Mouse (Mus musculus): ENCODE results near the gene Pgpep1.
A peak's percentile ranks its signal among the peaks of the same experiment; 100 is the strongest.

The Pgpep1 gene

DNA sequence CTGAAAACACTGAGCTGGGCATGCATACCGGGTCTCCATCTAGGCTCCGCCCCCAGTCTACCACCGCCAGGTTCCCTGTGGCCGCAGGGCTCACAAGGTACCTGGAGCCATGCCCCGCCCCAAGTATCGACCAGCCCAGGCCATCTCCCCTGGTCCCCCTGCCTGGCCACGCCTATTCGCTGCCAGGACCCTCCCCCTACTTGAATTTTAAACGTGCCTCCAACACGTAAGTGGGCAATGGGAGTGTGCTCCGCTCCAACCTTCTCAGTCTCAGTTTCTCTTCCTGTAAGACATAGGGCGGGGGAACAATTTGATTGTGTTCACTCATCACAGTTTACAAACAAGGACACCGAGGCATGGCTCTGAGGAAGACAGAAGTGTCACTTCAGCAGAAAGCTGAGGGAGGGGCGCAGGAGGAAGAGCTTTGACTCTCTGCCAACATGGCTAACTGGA, at the start of gene Pgpep1:
Pgpep1 (minus strand) TSS at position 116 of the 453 bp plus-strand sequence.
- DNase-seq (ENCODE audit: low spot score in 2 of 2), result no peak

GRCm38 (mm10) chr8:70709794-70710193, 49.6 kb upstream of the Pgpep1 start:
- no peak for DNase-seq (ENCODE audit: low spot score in 2 of 2)

- DNase-seq (ENCODE audit: low spot score in 2 of 2), result no peak
Measured at GRCm38 (mm10) chr8:70708281-70708680, 48.1 kb upstream of the Pgpep1 start.

- DNase-seq (ENCODE audit: low spot score in 2 of 2), result no peak
Measured at GRCm38 (mm10) chr8:70703287-70703686, 43.1 kb upstream of the Pgpep1 start, which contains the start of gene Iqcn. Gene Iqcn, plus strand, starts transcription at chr8:70703457.

DNA sequence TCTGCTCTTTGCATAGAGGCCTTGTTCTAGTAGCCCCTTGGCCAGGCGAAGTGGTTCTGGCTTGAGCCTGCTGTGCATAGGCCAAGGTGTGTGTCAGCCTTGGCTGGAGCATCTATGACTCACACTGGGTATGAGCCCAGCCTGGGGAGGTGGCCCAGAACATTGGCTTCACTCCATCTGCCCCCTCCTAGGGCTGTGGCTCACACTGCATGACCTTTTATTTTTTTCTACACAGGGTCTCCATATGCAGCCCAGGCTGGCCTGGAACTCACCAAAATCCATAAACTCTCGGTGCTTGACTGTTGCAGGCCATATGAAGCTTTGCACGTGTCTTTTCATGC, 42.6 kb upstream of the Pgpep1 start:
- no peak for DNase-seq (ENCODE audit: low spot score in 2 of 2)

DNA sequence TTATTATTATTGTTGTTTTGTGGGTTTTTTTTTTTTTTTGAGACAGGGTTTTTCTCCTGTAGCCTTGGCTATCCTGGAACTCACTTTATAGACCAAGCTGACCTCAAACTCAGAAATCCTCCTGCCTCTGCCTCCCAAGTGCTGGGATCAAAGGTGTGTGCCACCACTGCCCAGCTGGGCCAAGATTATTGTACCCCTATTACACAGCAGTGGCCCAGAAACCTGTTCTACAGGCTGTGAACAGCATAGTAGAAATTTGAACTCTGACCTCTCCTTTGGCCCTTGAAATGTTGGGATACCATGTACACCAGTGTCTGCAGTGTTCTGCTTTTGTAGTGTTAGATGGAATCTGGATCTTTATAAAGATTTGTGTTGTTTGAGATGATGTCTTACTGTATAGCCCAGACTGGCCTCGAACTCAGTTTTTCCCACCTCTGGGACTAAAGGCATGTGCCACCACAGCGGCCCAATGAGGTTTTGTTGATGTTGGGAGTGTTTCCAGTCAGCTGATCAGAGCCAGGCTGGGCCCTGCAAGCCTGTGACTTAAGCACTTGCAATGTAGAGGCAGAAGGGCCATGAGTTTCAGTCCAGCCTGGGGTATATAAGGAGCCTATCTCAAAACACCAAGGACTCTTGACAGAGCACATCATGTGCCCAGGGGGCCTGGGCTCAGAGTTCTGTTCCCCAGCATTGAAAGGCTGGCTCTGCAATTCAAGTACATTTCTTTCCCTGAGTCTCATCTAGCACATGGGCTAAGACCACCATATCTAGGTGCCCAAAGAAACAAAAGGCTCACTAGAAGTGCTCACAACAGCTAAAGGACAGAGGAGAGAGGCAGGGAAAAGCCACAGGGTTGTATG, 42.0 kb upstream of the Pgpep1 start:
- DNase-seq (ENCODE audit: low spot score in 2 of 2), result no peak

- DNase-seq (ENCODE audit: low spot score in 2 of 2), result no peak
Measured at GRCm38 (mm10) chr8:70701048-70701981, 41.1 kb upstream of the Pgpep1 start.

DNA sequence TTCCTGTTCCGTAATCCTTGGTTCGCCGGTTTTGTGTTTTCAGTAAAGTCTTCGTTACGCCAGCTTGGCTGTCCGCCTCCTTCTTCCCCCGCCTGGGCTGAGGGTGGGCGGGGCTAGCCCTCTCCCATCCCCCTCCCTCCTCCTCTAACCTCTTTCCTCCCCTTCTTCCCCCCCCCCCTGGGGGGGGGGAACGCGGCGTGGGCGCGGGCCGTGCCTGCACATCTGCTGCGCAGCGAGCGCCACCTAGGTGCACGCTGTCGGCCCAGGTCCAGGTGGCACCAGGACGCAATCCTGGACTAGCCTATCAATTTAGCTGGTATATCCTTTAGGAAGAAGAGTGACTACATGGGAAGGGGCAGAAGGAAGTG, 40.4 kb upstream of the Pgpep1 start:
- peak; percentile 88 to 93 for DNase-seq (ENCODE audit: low spot score in 2 of 2)

- DNase-seq (ENCODE audit: low spot score in 2 of 2), result peak; percentile 81 to 92
Measured at GRCm38 (mm10) chr8:70699834-70700554, 39.8 kb upstream of the Pgpep1 start.

DNA sequence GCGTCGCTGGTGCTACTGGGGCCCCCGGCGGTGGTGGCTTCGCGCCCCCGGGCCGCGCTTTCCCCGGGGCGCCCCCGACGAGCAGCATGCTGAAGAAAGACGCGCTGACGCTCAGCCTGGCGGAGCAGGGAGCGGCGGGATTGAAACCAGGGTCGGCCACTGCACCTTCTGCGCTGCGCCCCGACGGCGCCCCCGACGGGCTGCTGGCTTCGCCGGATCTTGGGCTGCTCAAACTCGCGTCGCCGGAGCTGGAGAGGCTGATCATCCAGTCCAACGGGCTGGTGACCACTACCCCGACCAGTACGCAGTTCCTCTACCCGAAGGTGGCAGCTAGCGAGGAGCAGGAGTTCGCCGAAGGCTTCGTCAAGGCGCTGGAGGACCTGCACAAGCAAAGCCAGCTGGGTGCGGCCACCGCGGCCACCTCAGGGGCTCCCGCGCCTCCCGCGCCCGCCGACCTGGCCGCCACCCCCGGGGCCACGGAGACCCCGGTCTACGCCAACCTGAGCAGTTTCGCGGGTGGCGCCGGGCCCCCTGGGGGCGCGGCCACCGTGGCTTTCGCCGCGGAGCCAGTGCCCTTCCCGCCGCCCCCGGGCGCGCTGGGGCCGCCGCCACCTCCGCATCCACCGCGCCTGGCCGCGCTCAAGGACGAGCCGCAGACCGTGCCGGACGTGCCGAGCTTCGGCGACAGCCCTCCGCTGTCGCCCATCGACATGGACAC, 39.1 kb upstream of the Pgpep1 start:
- DNase-seq (ENCODE audit: low spot score in 2 of 2), result peak; percentile 67 to 88

DNA sequence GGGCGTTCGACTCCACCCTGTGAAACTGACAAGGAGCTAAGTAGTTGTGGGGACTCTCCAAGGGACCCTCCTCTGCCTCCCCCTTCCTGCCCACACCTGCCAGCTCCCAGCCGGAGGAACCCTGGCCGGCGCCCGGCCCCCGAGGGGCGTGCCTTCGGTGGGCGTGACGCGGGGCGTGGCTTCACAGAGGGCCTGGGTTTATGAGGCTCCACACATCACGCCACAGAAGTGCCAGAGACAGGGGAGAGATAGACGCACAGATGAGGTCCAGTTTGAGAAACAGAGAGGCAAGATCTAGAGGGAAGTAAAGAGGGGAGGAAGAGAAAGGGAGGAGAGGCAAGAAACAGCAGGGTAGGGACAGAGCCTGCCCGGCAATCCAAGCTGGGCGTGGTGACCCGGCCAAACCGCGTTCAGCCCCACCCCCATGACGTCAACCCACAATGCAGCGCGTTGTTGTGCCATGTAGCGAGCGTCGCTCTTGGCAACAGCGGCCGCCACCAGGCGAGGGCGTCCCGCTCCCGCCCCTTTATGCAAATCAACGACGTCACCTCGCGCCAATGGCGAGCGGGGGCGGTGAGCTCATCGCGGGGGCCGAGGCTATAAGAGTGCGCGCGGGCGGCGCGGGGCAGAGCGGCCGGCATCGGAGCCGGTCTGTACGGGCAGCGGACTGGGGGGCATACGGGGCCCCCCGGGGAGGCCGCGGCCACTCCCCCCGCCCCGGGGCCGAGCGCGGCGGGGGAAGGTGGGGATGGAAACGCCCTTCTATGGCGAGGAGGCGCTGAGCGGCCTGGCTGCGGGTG, 38.3 kb upstream of the Pgpep1 start, which contains the start of gene Jund:
Jund (plus strand) TSS at position 640 of the 800 bp plus-strand sequence.
- DNase-seq (ENCODE audit: low spot score in 2 of 2), result peak; percentile 100

DNA sequence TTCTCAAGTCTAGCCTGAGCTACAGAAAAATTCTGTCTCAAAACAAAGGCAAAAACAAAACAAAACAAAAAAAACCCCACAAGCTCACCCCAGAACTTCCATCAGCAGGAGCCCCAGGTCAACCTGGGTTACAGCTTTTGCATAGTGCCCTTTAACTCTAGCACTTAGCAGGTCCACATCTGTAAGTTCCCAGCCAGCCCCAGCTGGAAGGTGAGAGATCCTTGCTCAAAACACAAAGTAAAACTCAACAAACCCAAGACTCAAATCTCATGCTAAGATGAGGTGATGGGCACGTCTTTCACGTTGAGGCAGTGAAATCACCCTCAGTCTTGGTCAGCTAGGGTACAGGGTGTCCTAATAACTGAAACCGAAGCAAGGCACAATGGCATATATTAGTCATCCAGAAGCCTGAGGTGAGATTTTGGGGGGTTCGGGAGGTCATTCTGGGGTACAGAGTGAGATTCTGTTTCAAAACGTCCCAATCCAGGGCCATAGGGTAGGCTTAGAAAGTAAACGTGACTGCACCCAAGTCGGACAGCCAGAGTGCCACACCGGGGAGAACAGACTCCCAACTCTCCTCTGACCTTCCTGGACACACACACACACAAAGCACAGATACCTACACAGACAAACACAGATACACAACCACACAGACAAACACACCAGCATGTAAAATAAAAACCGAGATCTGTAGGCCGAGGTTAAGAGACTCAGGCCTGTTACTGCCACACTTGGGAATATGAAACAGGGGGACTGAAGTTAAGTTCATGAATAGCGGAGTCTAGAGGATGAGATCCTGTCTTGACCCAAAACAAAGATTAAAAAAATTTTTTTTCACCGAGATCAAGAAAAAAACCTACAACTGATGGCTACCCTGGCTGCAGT, 37.4 kb upstream of the Pgpep1 start:
- DNase-seq (ENCODE audit: low spot score in 2 of 2), result no peak

DNA sequence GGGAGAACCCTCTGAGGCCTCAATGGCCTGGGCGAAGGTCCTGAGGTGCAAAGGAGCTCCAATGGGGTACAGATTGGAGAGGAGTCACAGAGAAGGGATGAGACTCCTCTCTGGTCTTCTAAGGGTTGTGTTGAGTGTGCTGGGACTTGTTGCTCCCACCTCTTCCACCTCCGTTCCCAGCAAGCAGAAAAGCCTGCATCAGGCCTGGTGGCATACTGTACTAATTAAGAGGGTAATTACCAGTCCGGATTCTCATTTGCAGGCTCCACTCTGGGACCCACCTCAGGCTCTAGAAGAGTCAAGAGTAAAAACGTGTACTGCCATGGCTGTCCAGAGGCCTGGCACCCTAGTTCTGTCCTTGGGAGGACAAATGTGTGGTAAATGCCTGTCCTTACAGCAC, 36.8 kb upstream of the Pgpep1 start:
- DNase-seq (ENCODE audit: low spot score in 2 of 2), result no peak

GRCm38 (mm10) chr8:70696019-70696885, 36.1 kb upstream of the Pgpep1 start:
- peak; percentile 80 to 91 for DNase-seq (ENCODE audit: low spot score in 2 of 2)

GRCm38 (mm10) chr8:70695318-70696018, 35.3 kb upstream of the Pgpep1 start:
- peak; percentile 76 to 87 for DNase-seq (ENCODE audit: low spot score in 2 of 2)

GRCm38 (mm10) chr8:70693636-70694035, 33.4 kb upstream of the Pgpep1 start:
- DNase-seq (ENCODE audit: low spot score in 2 of 2), result no peak

- no peak for DNase-seq (ENCODE audit: low spot score in 2 of 2)
Measured at GRCm38 (mm10) chr8:70691727-70692231, 31.6 kb upstream of the Pgpep1 start.
